Mouse (Mus musculus): ENCODE results near the gene Tprn. TPM values are rescaled to one million over a fixed set of nuclear protein-coding genes. Genes with fewer than 3 reads are reported as not detected.

Gene Tprn
- total RNA-seq, 1 experiment = 21.6 TPM

GRCm38 (mm10) chr2:25236614-25237013 is 25.8 kb upstream of the Tprn start, which contains the start of gene Rnf224:
Gene Rnf224 (minus strand): TSS chr2:25236787.
- no peak for DNase-seq (ENCODE audit: low read depth, low spot score)
- no peak within 1 kb of the TSS for H3K27ac ChIP-seq (ENCODE audit: insufficient read depth, low read depth, low read length, poor library complexity, severe bottlenecking)
- no peak within 1 kb of the TSS for H3K9ac ChIP-seq (ENCODE audit: insufficient read depth, low read depth, low read length, poor library complexity, severe bottlenecking)
- TF ChIP-seq ZC3H11A (IDR thresholded peaks at IDR 0.05; ENCODE audit: borderline replicate concordance, low read depth, low read length) = no peak
- TF ChIP-seq ZNF384 (IDR thresholded peaks at IDR 0.05; ENCODE audit: low read depth, low read length) = no peak
- TF ChIP-seq CHD2 (IDR thresholded peaks at IDR 0.05; ENCODE audit: low read depth, low read length) = no peak
- TF ChIP-seq MAFK (IDR thresholded peaks at IDR 0.05; ENCODE audit: insufficient read depth, low read depth, low read length) = no peak
- no peak for TF ChIP-seq HCFC1 (IDR thresholded peaks at IDR 0.05; ENCODE audit: borderline replicate concordance, insufficient read depth, low read length)
- no peaks in the 10 kb centered on the region for H3K9me3 ChIP-seq (ENCODE audit: control insufficient read depth, insufficient read depth, low read depth, low read length)
- in situ Hi-C loops (cut with MboI; ENCODE audit: low sequenced_read_pairs in 2 of 2, unreplicated experiment in 2 of 2) = no loop called here
- H3K36me3 ChIP-seq (ENCODE audit: control insufficient read depth, insufficient read depth, low read length, poor library complexity, severe bottlenecking) = no peaks in the 10 kb centered on the region
- H3K4me3 ChIP-seq (ENCODE audit: insufficient read depth in 1 of 2, low read depth in 1 of 2, low read length in 2 of 2, poor library complexity in 1 of 2, severe bottlenecking in 1 of 2) = no peak within 1 kb of the TSS
- peaks cover 11 to 39% of the 10 kb centered on the region in 2 experiments for H3K4me1 ChIP-seq (ENCODE audit: control insufficient read depth in 2 of 2, insufficient read depth in 2 of 2, low read length in 2 of 2, poor library complexity in 1 of 2)

- Histone ChIP-seq H3K36me3 (ENCODE audit: control insufficient read depth, insufficient read depth, low read length, poor library complexity, severe bottlenecking) (no peaks in the 10 kb centered on the region), H3K9ac (ENCODE audit: insufficient read depth, low read depth, low read length, poor library complexity, severe bottlenecking) (no peak overlapping the region), H3K4me1 (ENCODE audit: control insufficient read depth in 2 of 2, insufficient read depth in 2 of 2, low read length in 2 of 2, poor library complexity in 1 of 2) (peaks cover 11 to 36% of the 10 kb centered on the region in 2 experiments), H3K4me3 (ENCODE audit: insufficient read depth in 1 of 2, low read depth in 1 of 2, low read length in 2 of 2, poor library complexity in 1 of 2, severe bottlenecking in 1 of 2) (no peak overlapping the region), H3K9me3 (ENCODE audit: control insufficient read depth, insufficient read depth, low read depth, low read length) (no peaks in the 10 kb centered on the region), H3K27ac (ENCODE audit: insufficient read depth, low read depth, low read length, poor library complexity, severe bottlenecking) (no peak overlapping the region)
- in situ Hi-C loops (cut with MboI; ENCODE audit: low sequenced_read_pairs in 2 of 2, unreplicated experiment in 2 of 2) = no loop called here
- DNase-seq (ENCODE audit: low read depth, low spot score) = no peak
- TF ChIP-seq ZNF384 (IDR thresholded peaks at IDR 0.05; ENCODE audit: low read depth, low read length) (no peak), HCFC1 (IDR thresholded peaks at IDR 0.05; ENCODE audit: borderline replicate concordance, insufficient read depth, low read length) (no peak), CHD2 (IDR thresholded peaks at IDR 0.05; ENCODE audit: low read depth, low read length) (no peak), MAFK (IDR thresholded peaks at IDR 0.05; ENCODE audit: insufficient read depth, low read depth, low read length) (no peak), ZC3H11A (IDR thresholded peaks at IDR 0.05; ENCODE audit: borderline replicate concordance, low read depth, low read length) (no peak)
Observed at GRCm38 (mm10) chr2:25237522-25237921, 24.9 kb upstream of the Tprn start.

DNA sequence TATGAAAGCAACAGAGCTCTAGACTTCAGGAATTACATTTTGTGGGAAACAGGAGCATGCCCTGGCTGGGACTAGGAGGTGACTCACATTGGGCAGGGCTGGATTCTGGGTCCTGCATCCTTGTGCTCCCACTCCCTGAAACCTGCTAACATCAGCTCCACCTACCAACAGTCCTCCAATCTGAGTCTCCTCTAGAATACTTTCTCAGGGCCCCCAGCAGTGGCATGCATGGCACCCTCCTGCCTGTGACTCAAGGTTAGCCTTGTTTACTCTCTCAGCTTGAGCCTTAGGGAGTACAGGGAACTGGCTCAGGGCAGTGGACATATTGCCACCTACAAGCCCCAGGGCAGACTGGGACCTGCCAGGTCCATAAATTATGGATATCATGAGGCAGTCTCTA is 24.3 kb upstream of the Tprn start:
- in situ Hi-C loops (cut with MboI; ENCODE audit: low sequenced_read_pairs in 2 of 2, unreplicated experiment in 2 of 2) = no loop called here
- Histone ChIP-seq H3K4me1 (ENCODE audit: control insufficient read depth in 2 of 2, insufficient read depth in 2 of 2, low read length in 2 of 2, poor library complexity in 1 of 2) (peaks cover 11 to 40% of the 10 kb centered on the region in 2 experiments), H3K9me3 (ENCODE audit: control insufficient read depth, insufficient read depth, low read depth, low read length) (no peaks in the 10 kb centered on the region), H3K27ac (ENCODE audit: insufficient read depth, low read depth, low read length, poor library complexity, severe bottlenecking) (no peak overlapping the region), H3K4me3 (ENCODE audit: insufficient read depth in 1 of 2, low read depth in 1 of 2, low read length in 2 of 2, poor library complexity in 1 of 2, severe bottlenecking in 1 of 2) (no peak overlapping the region), H3K9ac (ENCODE audit: insufficient read depth, low read depth, low read length, poor library complexity, severe bottlenecking) (no peak overlapping the region), H3K36me3 (ENCODE audit: control insufficient read depth, insufficient read depth, low read length, poor library complexity, severe bottlenecking) (no peaks in the 10 kb centered on the region)
- TF ChIP-seq MAFK (IDR thresholded peaks at IDR 0.05; ENCODE audit: insufficient read depth, low read depth, low read length) (no peak), ZNF384 (IDR thresholded peaks at IDR 0.05; ENCODE audit: low read depth, low read length) (no peak), HCFC1 (IDR thresholded peaks at IDR 0.05; ENCODE audit: borderline replicate concordance, insufficient read depth, low read length) (no peak), CHD2 (IDR thresholded peaks at IDR 0.05; ENCODE audit: low read depth, low read length) (no peak), ZC3H11A (IDR thresholded peaks at IDR 0.05; ENCODE audit: borderline replicate concordance, low read depth, low read length) (no peak)
- DNase-seq (ENCODE audit: low read depth, low spot score) = no peak

DNA sequence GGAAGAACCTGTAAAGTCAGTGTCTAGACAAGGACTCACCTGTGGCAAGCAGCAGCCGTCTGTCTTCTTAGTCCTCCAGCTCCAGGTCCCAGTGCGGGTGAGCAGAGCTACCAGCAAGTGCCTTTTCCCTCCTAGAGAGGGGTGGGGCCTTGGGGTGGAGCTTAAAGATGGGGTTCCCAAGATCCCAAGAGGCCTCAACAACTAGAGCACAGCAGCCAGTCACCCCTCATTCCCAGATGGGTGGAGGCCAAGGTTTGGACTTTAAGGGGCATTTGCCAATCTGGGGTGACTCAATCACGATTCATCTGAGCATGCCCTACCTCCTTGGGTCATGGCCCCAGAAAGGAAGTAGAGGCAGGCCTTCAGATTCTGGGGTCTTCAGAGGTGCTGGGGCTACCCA is 22.7 kb upstream of the Tprn start:
- Histone ChIP-seq H3K4me3 (ENCODE audit: insufficient read depth in 1 of 2, low read depth in 1 of 2, low read length in 2 of 2, poor library complexity in 1 of 2, severe bottlenecking in 1 of 2) (no peak overlapping the region), H3K27ac (ENCODE audit: insufficient read depth, low read depth, low read length, poor library complexity, severe bottlenecking) (no peak overlapping the region), H3K36me3 (ENCODE audit: control insufficient read depth, insufficient read depth, low read length, poor library complexity, severe bottlenecking) (no peaks in the 10 kb centered on the region), H3K9me3 (ENCODE audit: control insufficient read depth, insufficient read depth, low read depth, low read length) (no peaks in the 10 kb centered on the region), H3K9ac (ENCODE audit: insufficient read depth, low read depth, low read length, poor library complexity, severe bottlenecking) (no peak overlapping the region), H3K4me1 (ENCODE audit: control insufficient read depth in 2 of 2, insufficient read depth in 2 of 2, low read length in 2 of 2, poor library complexity in 1 of 2) (peaks cover 11 to 42% of the 10 kb centered on the region in 2 experiments)
- no peak for DNase-seq (ENCODE audit: low read depth, low spot score)
- TF ChIP-seq MAFK (IDR thresholded peaks at IDR 0.05; ENCODE audit: insufficient read depth, low read depth, low read length) (no peak), CHD2 (IDR thresholded peaks at IDR 0.05; ENCODE audit: low read depth, low read length) (no peak)
- in situ Hi-C loops (cut with MboI; ENCODE audit: low sequenced_read_pairs in 2 of 2, unreplicated experiment in 2 of 2) = no loop called here

DNA sequence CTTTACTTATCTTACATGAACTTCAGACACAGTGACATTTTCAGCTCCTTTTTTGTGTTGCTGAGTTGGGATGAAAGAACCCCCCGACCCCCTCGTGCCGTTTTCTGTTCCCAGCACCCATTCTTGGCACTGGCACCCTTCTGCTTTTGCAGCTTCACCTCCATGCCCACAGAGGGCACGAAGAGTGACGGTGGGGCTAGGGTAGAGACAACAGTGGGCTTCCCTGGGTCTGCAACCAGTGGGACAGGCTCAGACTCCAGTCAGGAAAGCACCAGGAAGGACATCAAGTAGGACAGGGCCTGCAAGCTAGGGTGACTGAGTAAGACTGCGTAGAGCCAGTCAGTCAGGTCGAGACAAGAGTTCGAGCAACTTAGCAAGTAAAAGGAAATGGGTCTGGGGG is 22.1 kb upstream of the Tprn start:
- Histone ChIP-seq H3K36me3 (ENCODE audit: control insufficient read depth, insufficient read depth, low read length, poor library complexity, severe bottlenecking) (no peaks in the 10 kb centered on the region; the same call in 1 of the 2 replicates), H3K9me3 (ENCODE audit: control insufficient read depth, insufficient read depth, low read depth, low read length) (no peaks in the 10 kb centered on the region), H3K27ac (ENCODE audit: insufficient read depth, low read depth, low read length, poor library complexity, severe bottlenecking) (0 out of 2 replicates have a peak overlapping the region, but pooled peaks have one; percentile 26), H3K9ac (ENCODE audit: insufficient read depth, low read depth, low read length, poor library complexity, severe bottlenecking) (peak overlapping the region; percentile 27; the same call in 1 of the 2 replicates), H3K4me1 (ENCODE audit: control insufficient read depth in 2 of 2, insufficient read depth in 2 of 2, low read length in 2 of 2, poor library complexity in 1 of 2) (peaks cover 11 to 41% of the 10 kb centered on the region in 2 experiments), H3K4me3 (ENCODE audit: insufficient read depth in 1 of 2, low read depth in 1 of 2, low read length in 2 of 2, poor library complexity in 1 of 2, severe bottlenecking in 1 of 2) (peak overlapping the region in 1 of 2 experiments; percentile 9; a peak in 2 of 4 replicates)
- TF ChIP-seq HCFC1 (IDR thresholded peaks at IDR 0.05; ENCODE audit: borderline replicate concordance, insufficient read depth, low read length) (no peak), CHD2 (IDR thresholded peaks at IDR 0.05; ENCODE audit: low read depth, low read length) (no peak), ZNF384 (IDR thresholded peaks at IDR 0.05; ENCODE audit: low read depth, low read length) (no peak), ZC3H11A (IDR thresholded peaks at IDR 0.05; ENCODE audit: borderline replicate concordance, low read depth, low read length) (no peak), MAFK (IDR thresholded peaks at IDR 0.05; ENCODE audit: insufficient read depth, low read depth, low read length) (no peak)
- DNase-seq (ENCODE audit: low read depth, low spot score) = no peak
- in situ Hi-C loops (cut with MboI; ENCODE audit: low sequenced_read_pairs in 2 of 2, unreplicated experiment in 2 of 2) = no loop called here

Data from ES-E14 (cell line).